Mouse (Mus musculus) fibroblast of lung, adult 2 months (primary cell): ENCODE results near the gene Tsen34.
"Not testable (repeated sequence)": the region's sequence is repeated elsewhere in the genome, so short reads cannot be mapped to it uniquely, and the experiment has no call there.

Experiments
- DNase-seq: peaks from one replicate; pipeline ENCODE4 v3.0.0-alpha.2; 2011; ENCODE audit warnings: low read depth

Gene Tsen34

GRCm38 (mm10) chr7:3720268-3720667, 27.6 kb downstream of the Tsen34 start, which contains the start of gene Pirb:
Pirb (minus strand) TSS chr7:3720391.
- not testable (repeated sequence) for DNase-seq

GRCm38 (mm10) chr7:3725459-3725858, 32.8 kb downstream of the Tsen34 start:
- DNase-seq, result not testable (repeated sequence)

GRCm38 (mm10) chr7:3732675-3733074, 40.0 kb downstream of the Tsen34 start:
- not testable (repeated sequence) for DNase-seq
